Mouse (Mus musculus): ENCODE measurements around the gene Gm20715. TPM values are rescaled to one million over a fixed set of nuclear protein-coding genes. Genes with fewer than 3 reads are reported as not detected.
A peak's percentile ranks its signal among the peaks of the same experiment; 100 is the strongest.

Gm20715 gene
- polyA plus RNA-seq, 1 experiment from 2014 or later, result not detected

DNA sequence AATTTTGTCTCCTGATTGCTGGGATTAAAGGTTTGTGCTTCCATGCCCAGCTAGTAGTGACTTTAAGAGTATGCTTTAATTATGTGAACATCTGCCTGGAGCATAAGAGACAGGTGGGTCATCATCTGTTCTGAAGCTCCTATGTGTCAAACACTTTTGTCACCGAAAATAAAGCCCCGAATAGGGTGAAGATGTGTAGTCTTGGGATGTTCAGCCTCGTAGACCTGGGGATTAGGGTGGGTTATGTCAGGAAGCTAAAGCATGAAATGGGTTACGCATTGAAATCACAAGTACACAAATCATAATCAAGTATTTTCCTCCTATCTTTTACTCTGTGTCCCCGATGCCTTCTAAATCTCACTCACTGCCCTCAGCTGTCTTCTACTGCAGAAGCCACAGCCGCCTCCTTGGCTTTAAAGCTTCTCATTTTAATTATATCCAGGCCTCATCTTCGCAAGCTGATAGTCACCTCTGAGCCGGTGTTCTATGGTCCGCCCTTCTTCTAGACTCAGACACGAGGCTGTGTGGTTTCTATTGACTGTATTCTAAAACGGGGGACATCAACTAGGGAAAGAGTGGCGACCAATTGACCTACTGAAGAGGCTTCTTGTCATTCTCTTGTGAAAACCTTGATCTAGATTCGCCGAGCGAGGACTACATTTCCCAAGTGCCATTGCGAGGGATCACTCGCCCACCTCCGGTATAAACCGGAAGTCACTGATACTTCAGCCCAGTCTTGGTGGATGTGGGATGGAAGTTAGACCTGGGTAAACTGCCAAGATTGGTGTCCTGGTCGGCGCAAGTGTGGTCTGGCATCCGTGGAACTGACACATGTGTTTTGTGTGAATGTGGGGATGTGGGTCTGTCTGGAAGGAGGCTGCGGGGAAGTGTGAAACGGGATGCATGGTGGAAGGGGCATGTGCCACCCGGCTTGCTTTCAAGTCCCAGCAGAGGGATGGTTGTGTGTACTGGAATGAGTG lies 11.8 kb upstream of the Gm20715 start, which contains the start of gene Smim17:
Gene Smim17, plus strand, starts transcription at position 720 of the 980 bp plus-strand sequence.
- H3K36me3 ChIP-seq (ENCODE audit: control insufficient read depth, insufficient read depth, low read length), result peaks cover 23% of the 10 kb centered on the region
- H3K4me3 ChIP-seq (ENCODE audit: low read depth, low read length), result peak within 1 kb of the TSS; percentile 41
- no peaks in the 10 kb centered on the region for H3K4me1 ChIP-seq (ENCODE audit: control insufficient read depth, insufficient read depth, low read length)
- H3K27ac ChIP-seq (ENCODE audit: low read depth, low read length), result no peak within 1 kb of the TSS; the same call in 1 of the 2 replicates
- ATAC-seq (peak; percentile 94), DNase-seq (ENCODE audit: low spot score) (peak; percentile 82)
- H3K27me3 ChIP-seq (replicated peaks; ENCODE audit: control insufficient read depth, insufficient read depth, low read length), result no peaks in the 10 kb centered on the region
- 29% methylated on average over 25 of the region's 25 CpGs for WGBS
- peak within 1 kb of the TSS; percentile 61 for H3K9ac ChIP-seq (ENCODE audit: low read length)
- no peaks in the 10 kb centered on the region for H3K9me3 ChIP-seq (replicated peaks; ENCODE audit: control insufficient read depth, low read length)
- peak within 1 kb of the TSS; percentile 59 for H3K4me2 ChIP-seq (ENCODE audit: low read length)

DNA sequence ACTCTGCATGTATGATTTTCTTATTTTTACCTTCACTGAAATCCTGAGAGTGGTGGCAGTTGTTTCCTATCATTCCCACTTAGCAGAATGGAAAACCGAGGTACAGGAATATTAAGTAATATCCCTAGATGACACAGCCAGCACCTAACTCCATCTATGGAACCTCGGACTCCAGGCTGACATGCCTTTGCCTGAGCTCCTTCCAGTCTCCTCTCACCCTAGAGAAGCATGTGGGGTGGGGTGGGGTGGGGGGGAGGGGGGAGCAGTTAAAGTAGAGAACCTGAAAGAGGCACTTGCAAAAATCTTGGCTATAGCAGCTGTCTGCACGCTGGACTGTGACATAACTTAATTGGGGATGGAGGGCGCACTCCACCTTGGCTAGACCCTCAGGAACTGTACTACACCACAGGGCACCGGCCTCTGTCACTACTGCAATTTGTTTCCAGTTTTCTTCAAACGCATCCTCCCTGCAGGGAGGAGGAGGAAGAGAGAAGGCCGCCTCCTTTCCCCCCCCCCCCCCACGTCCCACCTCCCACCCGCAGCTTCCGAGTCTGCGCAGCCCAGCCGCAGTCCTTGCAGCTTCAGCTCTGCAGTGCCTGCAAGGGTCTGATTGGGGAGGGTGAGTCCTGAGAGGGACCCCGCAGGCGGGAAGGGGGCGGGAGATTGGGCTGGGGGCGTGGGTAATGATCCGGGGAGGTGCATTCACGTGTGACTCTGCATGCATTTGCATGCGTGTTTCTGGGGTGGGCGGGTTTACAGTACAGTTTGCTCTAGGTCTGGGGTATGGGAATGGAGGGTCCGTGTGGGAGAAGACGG lies 4.8 kb downstream of the Gm20715 start:
- ATAC-seq (peak; percentile 84), DNase-seq (ENCODE audit: low spot score) (peak; percentile 52)
- H3K4me1 ChIP-seq (ENCODE audit: control insufficient read depth, insufficient read depth, low read length), result no peaks in the 10 kb centered on the region
- H3K4me3 ChIP-seq (ENCODE audit: low read depth, low read length), result peak overlapping the region; percentile 27
- no peaks in the 10 kb centered on the region for H3K36me3 ChIP-seq (ENCODE audit: control insufficient read depth, insufficient read depth, low read length)
- no peaks in the 10 kb centered on the region for H3K27me3 ChIP-seq (replicated peaks; ENCODE audit: control insufficient read depth, insufficient read depth, low read length)
- peak overlapping the region; percentile 46 for H3K4me2 ChIP-seq (ENCODE audit: low read length)
- no peak overlapping the region for H3K27ac ChIP-seq (ENCODE audit: low read depth, low read length)
- 7% methylated on average over 20 of the region's 22 CpGs for WGBS
- H3K9ac ChIP-seq (ENCODE audit: low read length), result peak overlapping the region; percentile 50
- H3K9me3 ChIP-seq (replicated peaks; ENCODE audit: control insufficient read depth, low read length), result no peaks in the 10 kb centered on the region

GRCm38 (mm10) chr7:6415442-6415787 lies 5.3 kb downstream of the Gm20715 start:
- H3K4me3 ChIP-seq (ENCODE audit: low read depth, low read length), result peak overlapping the region; percentile 27
- WGBS, result 17% methylated on average over 8 of the region's 8 CpGs
- H3K36me3 ChIP-seq (ENCODE audit: control insufficient read depth, insufficient read depth, low read length), result no peaks in the 10 kb centered on the region
- H3K4me1 ChIP-seq (ENCODE audit: control insufficient read depth, insufficient read depth, low read length), result no peaks in the 10 kb centered on the region
- peak; percentile 38; the same call in 1 of the 2 replicates for ATAC-seq
- H3K9me3 ChIP-seq (replicated peaks; ENCODE audit: control insufficient read depth, low read length), result no peaks in the 10 kb centered on the region
- no peak for DNase-seq (ENCODE audit: low spot score)
- no peaks in the 10 kb centered on the region for H3K27me3 ChIP-seq (replicated peaks; ENCODE audit: control insufficient read depth, insufficient read depth, low read length)
- no peak overlapping the region for H3K27ac ChIP-seq (ENCODE audit: low read depth, low read length)
- peak overlapping the region; percentile 50 for H3K9ac ChIP-seq (ENCODE audit: low read length)
- peak overlapping the region; percentile 46 for H3K4me2 ChIP-seq (ENCODE audit: low read length)

DNA sequence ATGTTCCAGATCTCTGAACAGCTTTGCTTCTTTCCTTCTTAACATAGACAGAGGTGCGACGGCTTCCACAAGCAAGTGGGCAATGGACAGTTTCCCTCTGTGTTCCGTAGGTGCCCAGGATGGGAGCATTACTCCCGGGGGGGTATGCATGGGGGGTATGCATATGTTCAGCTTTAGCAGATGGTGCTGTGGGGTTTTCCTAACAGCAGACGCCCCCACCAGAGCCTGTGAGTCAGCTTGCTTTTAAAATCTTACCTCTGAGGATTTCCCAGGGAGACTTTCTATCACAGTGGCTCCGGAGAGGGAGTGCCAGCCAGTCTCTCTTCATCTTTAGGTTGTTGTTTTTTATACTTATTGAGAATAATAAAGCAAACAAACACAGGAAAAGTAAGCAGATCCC lies 9.8 kb downstream of the Gm20715 start:
- 78% methylated on average over 6 of the region's 6 CpGs for WGBS
- H3K27ac ChIP-seq (ENCODE audit: low read depth, low read length), result no peak overlapping the region
- no peak overlapping the region for H3K4me3 ChIP-seq (ENCODE audit: low read depth, low read length)
- H3K27me3 ChIP-seq (replicated peaks; ENCODE audit: control insufficient read depth, insufficient read depth, low read length), result no peaks in the 10 kb centered on the region
- no peak for ATAC-seq
- H3K9ac ChIP-seq (ENCODE audit: low read length), result no peak overlapping the region
- no peaks in the 10 kb centered on the region for H3K9me3 ChIP-seq (replicated peaks; ENCODE audit: control insufficient read depth, low read length)
- no peaks in the 10 kb centered on the region for H3K36me3 ChIP-seq (ENCODE audit: control insufficient read depth, insufficient read depth, low read length)
- H3K4me2 ChIP-seq (ENCODE audit: low read length), result no peak overlapping the region
- DNase-seq (ENCODE audit: low spot score), result no peak
- H3K4me1 ChIP-seq (ENCODE audit: control insufficient read depth, insufficient read depth, low read length), result no peaks in the 10 kb centered on the region

- ATAC-seq (no peak), DNase-seq (ENCODE audit: low spot score) (no peak)
- Histone ChIP-seq H3K4me3 (ENCODE audit: low read depth, low read length) (no peak overlapping the region), H3K36me3 (ENCODE audit: control insufficient read depth, insufficient read depth, low read length) (no peaks in the 10 kb centered on the region), H3K4me2 (ENCODE audit: low read length) (no peak overlapping the region), H3K27ac (ENCODE audit: low read depth, low read length) (no peak overlapping the region), H3K9me3 (replicated peaks; ENCODE audit: control insufficient read depth, low read length) (no peaks in the 10 kb centered on the region), H3K4me1 (ENCODE audit: control insufficient read depth, insufficient read depth, low read length) (no peaks in the 10 kb centered on the region), H3K27me3 (replicated peaks; ENCODE audit: control insufficient read depth, insufficient read depth, low read length) (no peaks in the 10 kb centered on the region), H3K9ac (ENCODE audit: low read length) (no peak overlapping the region)
- WGBS, result 90% methylated on average over 3 of the region's 3 CpGs
Measured at GRCm38 (mm10) chr7:6429381-6429780, 19.3 kb downstream of the Gm20715 start.

- H3K9me3 ChIP-seq (replicated peaks; ENCODE audit: control insufficient read depth, low read length), result no peaks in the 10 kb centered on the region
- ATAC-seq (no peak), DNase-seq (ENCODE audit: low spot score) (peak; percentile 24)
- H3K27me3 ChIP-seq (replicated peaks; ENCODE audit: control insufficient read depth, insufficient read depth, low read length), result no peaks in the 10 kb centered on the region
- no peaks in the 10 kb centered on the region for H3K36me3 ChIP-seq (ENCODE audit: control insufficient read depth, insufficient read depth, low read length)
- H3K4me3 ChIP-seq (ENCODE audit: low read depth, low read length), result no peak overlapping the region
- no peak overlapping the region for H3K4me2 ChIP-seq (ENCODE audit: low read length)
- 34% methylated on average over 2 of the region's 2 CpGs for WGBS
- H3K9ac ChIP-seq (ENCODE audit: low read length), result no peak overlapping the region
- no peak overlapping the region for H3K27ac ChIP-seq (ENCODE audit: low read depth, low read length)
- H3K4me1 ChIP-seq (ENCODE audit: control insufficient read depth, insufficient read depth, low read length), result peaks cover 4% of the 10 kb centered on the region
Measured at GRCm38 (mm10) chr7:6430342-6430741, 20.3 kb downstream of the Gm20715 start.

GRCm38 (mm10) chr7:6438388-6438787 lies 28.3 kb downstream of the Gm20715 start, which contains the start of gene Olfr1344:
Olfr1344 (plus strand) TSS chr7:6438688.
- H3K4me2 ChIP-seq (ENCODE audit: low read length), result no peak within 1 kb of the TSS
- ATAC-seq (no peak), DNase-seq (ENCODE audit: low spot score) (no peak)
- H3K9ac ChIP-seq (ENCODE audit: low read length), result no peak within 1 kb of the TSS
- no peak within 1 kb of the TSS for H3K27ac ChIP-seq (ENCODE audit: low read depth, low read length)
- H3K4me3 ChIP-seq (ENCODE audit: low read depth, low read length), result no peak within 1 kb of the TSS
- peaks cover 6% of the 10 kb centered on the region for H3K4me1 ChIP-seq (ENCODE audit: control insufficient read depth, insufficient read depth, low read length)
- H3K27me3 ChIP-seq (replicated peaks; ENCODE audit: control insufficient read depth, insufficient read depth, low read length), result no peaks in the 10 kb centered on the region
- H3K36me3 ChIP-seq (ENCODE audit: control insufficient read depth, insufficient read depth, low read length), result no peaks in the 10 kb centered on the region
- 84% methylated on average over 3 of the region's 3 CpGs for WGBS
- no peaks in the 10 kb centered on the region for H3K9me3 ChIP-seq (replicated peaks; ENCODE audit: control insufficient read depth, low read length)

DNA sequence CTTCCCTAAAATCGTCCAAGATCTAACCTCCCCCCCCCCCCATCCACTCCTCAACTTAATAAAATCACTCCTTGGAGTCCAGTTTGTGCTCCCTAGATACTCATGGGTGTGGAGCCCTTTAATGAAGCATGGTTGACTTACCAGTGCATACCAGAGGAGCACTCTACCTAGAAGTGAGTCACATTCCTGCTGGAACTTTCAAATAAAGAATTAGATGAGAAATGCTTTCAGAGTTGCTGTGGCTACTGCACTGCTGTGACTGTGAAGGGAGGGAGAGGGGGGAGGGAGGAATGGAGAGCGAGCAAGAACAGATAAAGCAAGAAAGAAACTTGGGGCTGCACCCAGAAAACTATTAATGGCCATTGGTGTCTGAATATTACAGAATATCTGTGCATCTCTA lies 31.1 kb downstream of the Gm20715 start:
- no peak overlapping the region for H3K27ac ChIP-seq (ENCODE audit: low read depth, low read length)
- no peak overlapping the region for H3K9ac ChIP-seq (ENCODE audit: low read length)
- H3K27me3 ChIP-seq (replicated peaks; ENCODE audit: control insufficient read depth, insufficient read depth, low read length), result no peaks in the 10 kb centered on the region
- 74% methylated on average over 2 of the region's 2 CpGs for WGBS
- H3K9me3 ChIP-seq (replicated peaks; ENCODE audit: control insufficient read depth, low read length), result no peaks in the 10 kb centered on the region
- no peaks in the 10 kb centered on the region for H3K36me3 ChIP-seq (ENCODE audit: control insufficient read depth, insufficient read depth, low read length)
- H3K4me1 ChIP-seq (ENCODE audit: control insufficient read depth, insufficient read depth, low read length), result no peaks in the 10 kb centered on the region
- no peak for DNase-seq (ENCODE audit: low spot score)
- H3K4me2 ChIP-seq (ENCODE audit: low read length), result no peak overlapping the region
- ATAC-seq, result no peak
- H3K4me3 ChIP-seq (ENCODE audit: low read depth, low read length), result no peak overlapping the region

All from forebrain, embryonic 14.5 days (tissue).